Mouse (Mus musculus) MEL (cell line): ENCODE data around the gene Pip5k1b. TPM values are rescaled to one million over a fixed set of nuclear protein-coding genes. Genes with fewer than 3 reads are reported as not detected.

ENCODE experiments used
- DNase-seq: peaks from one replicate; pipeline ENCODE4 v3.0.0; 2011; ENCODE audit warnings: low read depth, low spot score
- H3K27ac ChIP-seq: 2 replicates; pipeline ENCODE4 v1.5.1; 2012; ENCODE audit warnings: low read depth, mild to moderate bottlenecking, control low read depth, low read length, moderate library complexity; ENCODE audit not compliant: control insufficient read depth
- H3K27me3 ChIP-seq, 2 experiments: fragments of 150-350 bp in 1 of 2; sonication (generic) in 1 of 2; 2 replicates each; pipeline ENCODE4 v1.6.1; 2012; ENCODE audit warnings: low read length in 2 of 2, mild to moderate bottlenecking in 2 of 2, improper control_type of control experiment in 1 of 2, moderate library complexity in 1 of 2; ENCODE audit not compliant: insufficient read depth in 2 of 2, control insufficient read depth in 1 of 2
- H3K36me3 ChIP-seq, 2 experiments: 2 replicates each; pipeline ENCODE4 v1.6.1; 2012 to 2014; ENCODE audit warnings: low read length in 2 of 2, improper control_type of control experiment in 1 of 2, inconsistent platforms in 1 of 2, mild to moderate bottlenecking in 1 of 2; ENCODE audit not compliant: insufficient read depth in 2 of 2, control insufficient read depth in 1 of 2
- H3K4me1 ChIP-seq, 2 experiments: fragments of 150-350 bp in 1 of 2; sonication (generic) in 1 of 2; 2 replicates each; pipeline ENCODE4 v1.6.1; 2012; ENCODE audit warnings: low read length in 2 of 2, improper control_type of control experiment in 1 of 2, mild to moderate bottlenecking in 1 of 2; ENCODE audit not compliant: insufficient read depth in 2 of 2, control insufficient read depth in 1 of 2
- H3K4me3 ChIP-seq, 2 experiments: fragments of 150-350 bp in 1 of 2; sonication (generic) in 1 of 2; 2 replicates each; pipeline ENCODE4 v1.5.1; 2012; ENCODE audit warnings: low read depth in 2 of 2, low read length in 2 of 2, mild to moderate bottlenecking in 2 of 2, moderate library complexity in 2 of 2, control low read depth in 1 of 2, improper control_type of control experiment in 1 of 2; ENCODE audit not compliant: control insufficient read depth in 1 of 2, insufficient read depth in 1 of 2
- H3K79me2 ChIP-seq: 2 replicates; pipeline ENCODE4 v1.6.1; 2012; ENCODE audit warnings: mild to moderate bottlenecking, low read length, moderate library complexity; ENCODE audit not compliant: control insufficient read depth, poor library complexity, insufficient read depth
- H3K9ac ChIP-seq: 2 replicates; pipeline ENCODE4 v1.6.1; 2012; ENCODE audit warnings: low read depth, mild to moderate bottlenecking, control low read depth, low read length, moderate library complexity; ENCODE audit not compliant: control insufficient read depth, poor library complexity, severe bottlenecking
- H3K9me3 ChIP-seq: fragments of 150-350 bp; sonication (generic); replicated peaks from 2 replicates; pipeline ENCODE4 v1.6.1; 2012; ENCODE audit warnings: mild to moderate bottlenecking, low read length, improper control_type of control experiment, moderate library complexity; ENCODE audit not compliant: insufficient read depth
- BHLHE40 ChIP-seq: IDR thresholded peaks from 2 replicates; pipeline ENCODE4 v1.6.1; 2012; ENCODE audit warnings: low read depth, mild to moderate bottlenecking, inconsistent platforms, low read length, improper control_type of control experiment, borderline replicate concordance
- CHD1 ChIP-seq: IDR thresholded peaks from 2 replicates; pipeline ENCODE4 v1.6.1; 2012; ENCODE audit warnings: low read depth, mild to moderate bottlenecking, inconsistent platforms, low read length, improper control_type of control experiment
- CTCF ChIP-seq, 3 experiments: IDR thresholded peaks in 2 of 3; conservative IDR thresholded peaks in 1 of 3; 2 replicates each; pipeline ENCODE4 v1.5.1; 2011 to 2012; ENCODE audit warnings: low read length in 3 of 3, low read depth in 2 of 3, mild to moderate bottlenecking in 2 of 3, improper control_type of control experiment in 1 of 3, inconsistent platforms in 1 of 3, mixed read lengths in 1 of 3, moderate library complexity in 1 of 3; ENCODE audit not compliant: control insufficient read depth in 1 of 3, insufficient read depth in 1 of 3, poor library complexity in 1 of 3, severe bottlenecking in 1 of 3
- E2F4 ChIP-seq: IDR thresholded peaks from 2 replicates; pipeline ENCODE4 v1.6.1; 2011; ENCODE audit warnings: low read depth, low read length, improper control_type of control experiment, borderline replicate concordance
- ELF1 ChIP-seq: IDR thresholded peaks from 2 replicates; pipeline ENCODE4 v1.6.1; 2014; ENCODE audit warnings: low read depth, mild to moderate bottlenecking, inconsistent platforms, low read length, improper control_type of control experiment, moderate library complexity
- EP300 ChIP-seq, 2 experiments: IDR thresholded peaks; 2 replicates each; pipeline ENCODE4 v1.6.1; 2011; ENCODE audit warnings: improper control_type of control experiment in 2 of 2, low read length in 2 of 2, low read depth in 1 of 2, mild to moderate bottlenecking in 1 of 2
- KAT2A ChIP-seq: conservative IDR thresholded peaks from 2 replicates; pipeline ENCODE4 v1.6.1; 2012; ENCODE audit warnings: low read depth, low read length, improper control_type of control experiment, inconsistent platforms
- MAFK ChIP-seq: IDR thresholded peaks from 2 replicates; pipeline ENCODE4 v1.6.1; 2011; ENCODE audit warnings: low read depth, mild to moderate bottlenecking, low read length, improper control_type of control experiment, borderline replicate concordance
- MAX ChIP-seq: IDR thresholded peaks from 2 replicates; pipeline ENCODE4 v1.6.1; 2011; ENCODE audit warnings: low read length, improper control_type of control experiment
- MAZ ChIP-seq: IDR thresholded peaks from 2 replicates; pipeline ENCODE4 v1.6.1; 2012; ENCODE audit warnings: low read depth, mild to moderate bottlenecking, inconsistent platforms, low read length, improper control_type of control experiment
- MEF2A ChIP-seq: IDR thresholded peaks from 2 replicates; pipeline ENCODE4 v1.6.1; 2014; ENCODE audit warnings: low read depth, mild to moderate bottlenecking, inconsistent platforms, low read length, improper control_type of control experiment; ENCODE audit not compliant: poor library complexity, insufficient replicate concordance, severe bottlenecking; ENCODE audit errors: extremely low read depth
- MYB ChIP-seq: IDR thresholded peaks from 2 replicates; pipeline ENCODE4 v1.6.1; 2011; ENCODE audit warnings: mild to moderate bottlenecking, low read depth, low read length, improper control_type of control experiment
- MYC ChIP-seq: IDR thresholded peaks from 2 replicates; pipeline ENCODE4 v1.6.1; 2011; ENCODE audit warnings: low read depth, mild to moderate bottlenecking, low read length, improper control_type of control experiment, moderate library complexity
- NELFE ChIP-seq: IDR thresholded peaks from 2 replicates; pipeline ENCODE4 v1.6.1; 2011; ENCODE audit warnings: low read depth, low read length, improper control_type of control experiment
- POLR2AphosphoS5 ChIP-seq: IDR thresholded peaks from 2 replicates; pipeline ENCODE4 v1.6.1; 2012; ENCODE audit warnings: low read depth, borderline replicate concordance, mild to moderate bottlenecking, inconsistent platforms, low read length, moderate library complexity, mixed read lengths
- RCOR1 ChIP-seq: IDR thresholded peaks from 2 replicates; pipeline ENCODE4 v1.6.1; 2012; ENCODE audit warnings: low read depth, mild to moderate bottlenecking, inconsistent platforms, low read length, improper control_type of control experiment
- SIN3A ChIP-seq: IDR thresholded peaks from 2 replicates; pipeline ENCODE4 v1.6.1; 2012; ENCODE audit warnings: low read length, improper control_type of control experiment, inconsistent platforms
- TAL1 ChIP-seq: IDR thresholded peaks from 2 replicates; pipeline ENCODE4 v1.6.1; 2012; ENCODE audit warnings: mild to moderate bottlenecking, inconsistent platforms, low read length, moderate library complexity, mixed read lengths
- TCF12 ChIP-seq: IDR thresholded peaks from 2 replicates; pipeline ENCODE4 v1.6.1; 2014; ENCODE audit warnings: low read depth, mild to moderate bottlenecking, inconsistent platforms, low read length, improper control_type of control experiment, moderate library complexity
- UBTF ChIP-seq: IDR thresholded peaks from 2 replicates; pipeline ENCODE4 v1.6.1; 2012; ENCODE audit warnings: low read depth, mild to moderate bottlenecking, inconsistent platforms, low read length, improper control_type of control experiment, moderate library complexity, borderline replicate concordance; ENCODE audit not compliant: insufficient read depth
- ZC3H11A ChIP-seq: IDR thresholded peaks from 2 replicates; pipeline ENCODE4 v1.6.1; 2012; ENCODE audit warnings: low read depth, mild to moderate bottlenecking, inconsistent platforms, low read length, improper control_type of control experiment
- ZKSCAN1 ChIP-seq: IDR thresholded peaks from 2 replicates; pipeline ENCODE4 v1.6.1; 2012; ENCODE audit warnings: low read depth, mild to moderate bottlenecking, inconsistent platforms, low read length, improper control_type of control experiment, moderate library complexity
- ZMIZ1 ChIP-seq: IDR thresholded peaks from 2 replicates; pipeline ENCODE4 v1.6.1; 2012; ENCODE audit warnings: low read depth, mild to moderate bottlenecking, inconsistent platforms, low read length, improper control_type of control experiment, moderate library complexity
- ZNF384 ChIP-seq: IDR thresholded peaks from 2 replicates; pipeline ENCODE4 v1.6.1; 2012; ENCODE audit warnings: low read depth, mild to moderate bottlenecking, inconsistent platforms, low read length, improper control_type of control experiment
- polyA plus RNA-seq, 2 experiments: library from polyadenylated mRNA; stranded (reverse) in 1 of 2; unstranded in 1 of 2; fragments of >175 nt in 1 of 2; fragments of >200 nt in 1 of 2; gene quantifications; 2 replicates each; pipeline versions ENCODE4 v1.2.1 to v1.2.4; 2012; ENCODE audit warnings: low replicate concordance in 2 of 2, low read depth in 1 of 2; ENCODE audit not compliant: insufficient read length in 2 of 2, insufficient read depth in 1 of 2, missing spikeins in 1 of 2
- total RNA-seq: library from RNA; depleted of rRNA; stranded (reverse); fragments of 300-350 nt; gene quantifications from 2 replicates; pipeline ENCODE4 v1.2.3, GENCODE M21; 2012

Gene Pip5k1b
- total and polyA plus RNA-seq, 3 experiments = 3.4 to 10.0 TPM; not detected in 1

- peak; percentile 81 for TF ChIP-seq TAL1
- peak; percentile 86 for TF ChIP-seq SIN3A
- TF ChIP-seq MYC = 0 out of 2 replicates have a peak, but pooled peaks have one; percentile 71
- no peak for TF ChIP-seq BHLHE40
- TF ChIP-seq TCF12 = peak; percentile 88
- TF ChIP-seq MYB = peak; percentile 93
- peak; percentile 26; the same call in 1 of the 2 replicates for TF ChIP-seq ZMIZ1
- TF ChIP-seq ZC3H11A = no peak
- no peak for TF ChIP-seq CHD1
- no peak for TF ChIP-seq MAFK
- TF ChIP-seq ZNF384 = no peak; the same call in 1 of the 2 replicates
- TF ChIP-seq NELFE = peak; percentile 58
- TF ChIP-seq MEF2A = no peak
- TF ChIP-seq CTCF (IDR thresholded peaks at IDR 0.05 in 2 of 3, conservative IDR thresholded peaks at IDR 0.05 in 1 of 3; ENCODE audit: control insufficient read depth in 1 of 3, insufficient read depth in 1 of 3, low read depth in 2 of 3, low read length in 3 of 3, poor library complexity in 1 of 3, severe bottlenecking in 1 of 3) = peak in 1 of 3 experiments; percentile 76; a peak in 2 of 6 replicates
- TF ChIP-seq RCOR1 = peak; percentile 58; the same call in 1 of the 2 replicates
These were observed 275.7 kb downstream of the Pip5k1b start (continued) for GRCm38 (mm10) chr19:24279706-24280600.

GRCm38 (mm10) chr19:24278859-24279258 is 276.8 kb downstream of the Pip5k1b start:
- no peaks in the 10 kb centered on the region for H3K27me3 ChIP-seq
- peaks cover 0 to 6% of the 10 kb centered on the region in 2 experiments; a peak in 3 of 4 replicates for H3K36me3 ChIP-seq
- TF ChIP-seq ELF1 (no peak), MAFK (no peak), ZNF384 (no peak), MAX (no peak), EP300 (IDR thresholded peaks at IDR 0.05; ENCODE audit: low read depth in 1 of 2, low read length in 2 of 2) (no peak), ZMIZ1 (no peak), CTCF (IDR thresholded peaks at IDR 0.05 in 2 of 3, conservative IDR thresholded peaks at IDR 0.05 in 1 of 3; ENCODE audit: control insufficient read depth in 1 of 3, insufficient read depth in 1 of 3, low read depth in 2 of 3, low read length in 3 of 3, poor library complexity in 1 of 3, severe bottlenecking in 1 of 3) (no peak), MAZ (no peak), MYC (no peak), POLR2AphosphoS5 (no peak), ZKSCAN1 (no peak), KAT2A (no peak), UBTF (no peak), E2F4 (no peak)
- no peak for DNase-seq
- peaks cover 12% of the 10 kb centered on the region for H3K79me2 ChIP-seq
- peak overlapping the region; percentile 66 to 69; a peak in 2 of 4 replicates for H3K4me3 ChIP-seq
- peak overlapping the region; percentile 91 for H3K27ac ChIP-seq
- peak overlapping the region; percentile 75 for H3K9ac ChIP-seq
- H3K4me1 ChIP-seq = peaks cover 2 to 19% of the 10 kb centered on the region in 2 experiments
- no peaks in the 10 kb centered on the region for H3K9me3 ChIP-seq
